Mouse (Mus musculus) heart, embryonic 11.5 days (tissue): ENCODE data around the gene Npw. TPM values are rescaled to one million over a fixed set of nuclear protein-coding genes. Genes with fewer than 3 reads are reported as not detected.

Experiments used
- ATAC-seq: fragments of 200-750 bp; cut with Nextera tagmentation; replicated peaks from 2 replicates; pipeline ENCODE4 v1.8.0; 2017; ENCODE audit warnings: moderate library complexity; ENCODE audit not compliant: insufficient number of reproducible peaks, low FRiP score, low TSS enrichment
- H3K27ac ChIP-seq: fragments of 300-500 bp; sonication (generic); 2 replicates; pipeline ENCODE4 v1.5.1; 2014; ENCODE audit warnings: mild to moderate bottlenecking, low read depth, low read length
- H3K27me3 ChIP-seq: fragments of 300-500 bp; sonication (generic); 2 replicates; pipeline ENCODE4 v1.6.1; 2014; ENCODE audit warnings: mild to moderate bottlenecking, low read length, mixed read lengths; ENCODE audit not compliant: control insufficient read depth, insufficient read depth
- H3K36me3 ChIP-seq: fragments of 300-500 bp; sonication (generic); 2 replicates; pipeline ENCODE4 v1.6.1; 2014; ENCODE audit warnings: mild to moderate bottlenecking, low read length, moderate library complexity, mixed read lengths; ENCODE audit not compliant: control insufficient read depth, insufficient read depth
- H3K4me1 ChIP-seq: fragments of 300-500 bp; sonication (generic); 2 replicates; pipeline ENCODE4 v1.6.1; 2014; ENCODE audit warnings: low read length; ENCODE audit not compliant: control insufficient read depth, insufficient read depth
- H3K4me2 ChIP-seq: fragments of 300-500 bp; sonication (generic); 2 replicates; pipeline ENCODE4 v1.6.1; 2014; ENCODE audit warnings: mild to moderate bottlenecking, moderate library complexity
- H3K4me3 ChIP-seq: fragments of 300-500 bp; sonication (generic); 2 replicates; pipeline ENCODE4 v1.5.1; 2014; ENCODE audit warnings: low read depth, low read length
- H3K9ac ChIP-seq: fragments of 300-500 bp; sonication (generic); 2 replicates; pipeline ENCODE4 v1.6.1; 2014; ENCODE audit warnings: mild to moderate bottlenecking, low read depth, low read length, moderate library complexity
- H3K9me3 ChIP-seq: fragments of 300-500 bp; sonication (generic); replicated peaks from 2 replicates; pipeline ENCODE4 v1.6.1; 2016; ENCODE audit warnings: low read length; ENCODE audit not compliant: control insufficient read depth
- WGBS: fragments of 180-500 bp; shearing (Covaris S2); extraction: QIAGEN DNeasy Blood & Tissue Kit; methylation state at CpG from one replicate; pipeline ENCODE4 v1.1.7; 2014; ENCODE audit not compliant: insufficient replicate concordance; 5-methylcytosine and 5-hydroxymethylcytosine counted together
- polyA plus RNA-seq: library from polyadenylated mRNA; unstranded; fragments of >200 nt; fragmentation: Nextera tagmentation; extraction: Ambion mirVana; gene quantifications from 2 replicates; pipeline ENCODE4 v1.2.1, GENCODE M21; 2014

Npw gene
- polyA plus RNA-seq, 1 experiment from 2014 or later: not detected

DNA sequence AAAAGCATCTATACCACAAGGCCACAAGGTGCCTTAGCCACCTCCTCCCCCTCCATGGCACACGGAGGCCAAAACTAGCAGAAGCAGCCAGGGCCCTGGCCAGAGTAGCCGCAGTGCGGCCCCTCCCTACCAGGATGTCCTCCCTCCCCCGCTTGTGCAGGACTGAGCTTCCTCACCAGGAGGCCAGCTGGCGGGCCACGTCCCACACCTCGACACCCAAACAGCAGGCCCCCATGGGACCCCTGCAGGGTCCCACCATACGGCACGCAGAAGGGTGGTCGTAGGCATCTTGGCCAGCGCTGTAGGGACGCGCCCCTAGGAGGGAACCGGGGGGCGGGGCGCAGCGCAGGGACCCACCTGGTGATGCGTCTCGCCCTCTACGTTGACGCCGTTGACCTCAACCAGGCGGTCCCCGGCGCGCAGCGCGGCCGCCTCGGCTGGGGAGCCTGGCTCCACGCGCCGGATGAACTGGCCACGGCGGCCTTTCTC is 8.6 kb downstream of the Npw start:
- Histone ChIP-seq H3K4me3 (peak overlapping the region; percentile 76), H3K4me2 (peak overlapping the region; percentile 98), H3K36me3 (no peaks in the 10 kb centered on the region), H3K9ac (peak overlapping the region; percentile 80), H3K27ac (peak overlapping the region; percentile 29; the same call in 1 of the 2 replicates), H3K9me3 (no peaks in the 10 kb centered on the region), H3K27me3 (peaks cover 32% of the 10 kb centered on the region), H3K4me1 (peaks cover 33% of the 10 kb centered on the region)
- WGBS: under 1% methylated on average over 35 of the region's 35 CpGs
- peak; percentile 27 for ATAC-seq

DNA sequence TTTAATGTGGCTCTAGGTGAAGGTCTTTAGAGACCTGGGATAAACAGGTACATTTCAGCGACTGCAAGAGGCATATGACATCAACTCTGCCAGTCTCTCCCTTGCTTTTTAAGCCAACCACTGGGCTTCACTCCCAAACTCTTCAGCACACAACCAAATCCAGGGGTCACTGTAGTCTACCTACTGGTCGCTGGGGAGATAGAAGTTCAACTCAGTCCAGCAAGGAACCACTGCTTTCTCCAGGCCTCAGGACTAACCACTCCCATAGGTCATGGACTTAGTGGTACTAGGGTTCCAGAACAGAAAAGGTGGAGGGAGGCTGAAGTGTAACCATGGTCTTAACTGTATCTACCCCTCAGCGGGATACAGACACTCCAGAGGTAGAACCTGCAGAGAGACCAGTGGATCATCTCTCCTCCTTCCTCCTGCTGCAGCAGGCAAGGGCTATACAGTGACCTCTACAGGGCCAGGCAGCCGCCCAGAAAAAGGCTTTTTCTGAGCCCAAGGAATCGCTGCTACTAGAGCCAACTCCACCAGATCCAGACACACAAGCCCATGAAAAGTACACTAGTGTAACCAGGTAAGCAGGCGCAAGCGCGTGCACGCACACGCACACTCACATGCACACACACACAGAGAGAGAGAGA is 9.4 kb downstream of the Npw start:
- peak overlapping the region; percentile 76 for H3K4me3 ChIP-seq
- no peaks in the 10 kb centered on the region for H3K36me3 ChIP-seq
- peaks cover 32% of the 10 kb centered on the region for H3K27me3 ChIP-seq
- no peak overlapping the region for H3K27ac ChIP-seq
- no peak for ATAC-seq
- 66% methylated on average over 10 of the region's 10 CpGs for WGBS
- H3K9ac ChIP-seq: peak overlapping the region; percentile 80; the same call in 1 of the 2 replicates
- peaks cover 40% of the 10 kb centered on the region for H3K4me1 ChIP-seq
- H3K4me2 ChIP-seq: peak overlapping the region; percentile 98
- H3K9me3 ChIP-seq: no peaks in the 10 kb centered on the region

DNA sequence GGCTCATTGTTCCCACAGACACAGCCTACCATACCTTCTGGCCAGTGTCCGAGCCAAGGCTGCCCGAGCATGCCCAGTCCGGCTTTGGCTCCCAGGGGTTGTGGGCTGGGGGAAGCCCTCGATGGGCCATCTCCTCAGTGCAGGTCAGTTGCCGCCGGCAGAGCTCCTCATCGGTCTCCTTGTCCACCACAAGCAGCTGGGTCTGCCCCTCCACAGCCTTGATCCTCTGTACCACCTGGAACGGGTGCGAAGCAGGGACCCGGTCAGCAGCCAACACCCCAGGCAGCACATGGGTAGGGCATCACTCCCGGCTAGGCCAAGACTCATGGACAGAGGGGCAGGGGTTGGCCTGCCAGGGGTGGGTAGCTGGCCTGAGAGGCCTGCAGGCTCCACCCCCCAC is 10.8 kb downstream of the Npw start:
- Histone ChIP-seq H3K4me3 (peak overlapping the region; percentile 1; the same call in 1 of the 2 replicates), H3K9ac (no peak overlapping the region), H3K4me2 (peak overlapping the region; percentile 41), H3K4me1 (peaks cover 47% of the 10 kb centered on the region), H3K9me3 (no peaks in the 10 kb centered on the region), H3K36me3 (no peaks in the 10 kb centered on the region), H3K27ac (peak overlapping the region; percentile 17; the same call in 1 of the 2 replicates), H3K27me3 (peaks cover 37% of the 10 kb centered on the region)
- 62% methylated on average over 11 of the region's 11 CpGs for WGBS
- no peak for ATAC-seq

DNA sequence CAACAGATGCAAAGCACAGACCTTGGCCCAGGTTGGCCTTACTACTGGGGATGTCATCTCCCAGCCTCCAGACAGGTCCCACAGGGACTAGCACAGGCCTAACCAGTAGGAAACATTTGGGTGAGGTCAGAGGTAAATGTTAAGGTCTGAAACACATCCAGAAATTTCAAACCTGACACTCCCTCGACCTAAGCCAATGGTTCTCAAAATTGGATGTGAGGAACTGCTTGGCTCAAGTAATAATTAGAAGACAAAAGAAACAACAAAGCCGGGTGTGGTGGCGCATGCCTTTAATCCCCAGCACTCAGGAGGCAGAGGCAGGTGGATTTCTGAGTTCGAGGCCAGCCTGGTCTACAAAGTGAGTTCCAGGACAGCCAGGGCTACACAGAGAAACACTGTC is 11.9 kb downstream of the Npw start:
- 79% methylated on average over 4 of the region's 4 CpGs for WGBS
- no peak overlapping the region for H3K4me2 ChIP-seq
- H3K9me3 ChIP-seq: no peaks in the 10 kb centered on the region
- H3K36me3 ChIP-seq: no peaks in the 10 kb centered on the region
- H3K9ac ChIP-seq: no peak overlapping the region
- peaks cover 41% of the 10 kb centered on the region for H3K27me3 ChIP-seq
- H3K27ac ChIP-seq: peak overlapping the region; percentile 88
- ATAC-seq: no peak
- H3K4me1 ChIP-seq: peaks cover 47% of the 10 kb centered on the region
- H3K4me3 ChIP-seq: no peak overlapping the region

DNA sequence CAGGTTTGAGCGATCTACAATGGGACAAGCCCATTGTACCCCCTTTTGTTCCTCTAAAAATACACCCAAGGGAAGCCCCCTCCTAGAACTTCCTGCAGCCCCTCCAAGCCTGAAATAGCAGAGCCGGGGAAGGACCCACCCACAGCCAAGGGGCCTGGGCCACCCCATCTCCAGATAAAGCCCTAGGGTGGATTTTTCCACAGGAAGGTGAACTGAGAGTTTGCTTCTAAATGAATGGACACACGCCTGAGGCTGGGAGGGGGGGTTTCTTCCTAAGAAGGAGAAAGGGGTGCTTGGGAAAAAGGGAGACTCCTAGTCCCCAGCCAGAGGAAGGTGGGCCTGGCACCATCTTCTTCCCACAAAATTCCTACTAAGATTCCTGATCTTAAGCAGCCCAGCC is 12.3 kb downstream of the Npw start:
- Histone ChIP-seq H3K4me2 (peak overlapping the region; percentile 20; the same call in 1 of the 2 replicates), H3K9ac (no peak overlapping the region), H3K4me3 (no peak overlapping the region), H3K9me3 (no peaks in the 10 kb centered on the region), H3K4me1 (peaks cover 47% of the 10 kb centered on the region), H3K27ac (peak overlapping the region; percentile 88), H3K27me3 (peaks cover 41% of the 10 kb centered on the region), H3K36me3 (no peaks in the 10 kb centered on the region)
- WGBS: 54% methylated on average over 3 of the region's 3 CpGs
- ATAC-seq: no peak

DNA sequence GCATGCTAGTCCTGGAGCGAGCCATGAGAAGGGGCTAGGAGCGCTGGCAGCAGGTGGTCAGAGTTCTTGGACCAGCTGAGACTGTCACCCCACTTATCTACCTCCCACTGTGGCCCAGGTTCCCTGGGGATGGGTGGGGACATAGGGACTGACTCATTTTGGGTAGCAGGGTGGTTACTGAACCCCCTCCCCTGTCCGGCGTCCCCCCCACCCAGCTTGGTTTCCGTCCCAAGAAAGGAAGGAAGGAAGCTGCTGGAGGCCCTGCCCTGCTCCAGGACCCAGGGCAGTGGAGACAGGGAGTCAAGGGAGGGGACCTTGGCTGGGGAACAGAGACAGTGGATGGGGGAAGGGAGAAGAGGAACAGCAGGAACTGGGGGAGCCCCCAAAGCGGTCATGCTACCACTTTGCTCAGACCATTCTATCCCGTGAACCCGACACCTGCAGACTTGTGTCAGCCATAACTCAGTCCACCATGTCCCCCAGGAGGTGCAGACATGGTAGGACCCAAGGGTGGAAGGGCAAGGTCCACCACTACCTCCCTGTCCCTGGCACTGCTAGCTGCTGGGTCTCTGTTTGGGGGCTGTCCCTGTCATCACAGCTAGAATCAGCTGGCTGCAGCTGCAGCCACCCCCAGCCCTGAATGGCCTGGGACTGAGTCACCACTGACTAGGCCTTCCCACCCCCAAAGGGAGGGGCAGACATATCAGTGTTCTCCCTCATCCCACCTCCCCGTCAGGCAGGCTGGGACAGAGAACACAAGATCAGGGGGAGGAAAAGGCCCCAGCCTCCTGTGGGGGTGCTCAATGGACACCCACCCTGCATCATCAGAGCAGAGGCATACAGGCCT is 13.2 kb downstream of the Npw start:
- Histone ChIP-seq H3K9ac (peak overlapping the region; percentile 62), H3K4me3 (no peak overlapping the region), H3K9me3 (no peaks in the 10 kb centered on the region), H3K4me1 (peaks cover 44% of the 10 kb centered on the region), H3K27ac (peak overlapping the region; percentile 88), H3K27me3 (peaks cover 42% of the 10 kb centered on the region), H3K4me2 (peak overlapping the region; percentile 20), H3K36me3 (peaks cover 2% of the 10 kb centered on the region; the same call in 1 of the 2 replicates)
- WGBS: 64% methylated on average over 9 of the region's 9 CpGs
- ATAC-seq: peak; percentile 13; the same call in 1 of the 2 replicates

DNA sequence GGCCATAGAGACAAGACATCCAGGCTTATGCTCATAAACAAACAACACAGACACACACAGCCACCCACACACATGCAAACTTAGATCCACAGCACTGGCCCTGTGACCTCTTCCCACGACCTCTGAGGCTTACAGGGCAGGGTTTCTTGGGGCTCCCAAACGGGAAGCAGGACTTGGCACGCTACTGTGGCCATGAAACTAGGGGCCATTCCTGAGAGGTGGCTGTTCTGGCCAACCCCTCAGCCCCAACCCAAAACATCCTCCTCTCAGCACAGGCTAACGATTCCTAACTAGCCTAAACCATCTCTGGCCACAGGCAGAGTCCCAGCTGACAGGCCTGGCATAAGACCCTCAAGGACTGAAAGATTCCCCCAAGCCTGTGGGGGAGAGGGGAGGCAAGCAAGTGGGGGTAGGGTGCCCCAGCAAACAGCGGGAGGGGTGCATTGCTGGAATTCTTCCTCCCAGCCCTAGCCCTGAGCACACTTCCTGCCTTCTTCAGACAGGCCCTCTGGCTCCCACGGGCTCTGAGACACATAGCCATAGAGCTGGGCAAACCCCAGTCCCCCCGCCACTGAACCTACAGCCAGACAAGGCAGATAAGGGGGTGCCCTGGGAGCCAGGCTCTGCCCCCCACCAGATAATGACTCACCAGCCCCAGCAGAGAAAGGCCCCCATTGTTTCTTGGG is 14.1 kb downstream of the Npw start:
- Histone ChIP-seq H3K36me3 (peaks cover 2% of the 10 kb centered on the region; the same call in 1 of the 2 replicates), H3K4me3 (no peak overlapping the region), H3K4me2 (peak overlapping the region; percentile 20), H3K9me3 (no peaks in the 10 kb centered on the region), H3K9ac (peak overlapping the region; percentile 61), H3K4me1 (peaks cover 43% of the 10 kb centered on the region), H3K27ac (peak overlapping the region; percentile 88), H3K27me3 (peaks cover 48% of the 10 kb centered on the region)
- 32% methylated on average over 7 of the region's 7 CpGs for WGBS
- peak; percentile 43 for ATAC-seq

DNA sequence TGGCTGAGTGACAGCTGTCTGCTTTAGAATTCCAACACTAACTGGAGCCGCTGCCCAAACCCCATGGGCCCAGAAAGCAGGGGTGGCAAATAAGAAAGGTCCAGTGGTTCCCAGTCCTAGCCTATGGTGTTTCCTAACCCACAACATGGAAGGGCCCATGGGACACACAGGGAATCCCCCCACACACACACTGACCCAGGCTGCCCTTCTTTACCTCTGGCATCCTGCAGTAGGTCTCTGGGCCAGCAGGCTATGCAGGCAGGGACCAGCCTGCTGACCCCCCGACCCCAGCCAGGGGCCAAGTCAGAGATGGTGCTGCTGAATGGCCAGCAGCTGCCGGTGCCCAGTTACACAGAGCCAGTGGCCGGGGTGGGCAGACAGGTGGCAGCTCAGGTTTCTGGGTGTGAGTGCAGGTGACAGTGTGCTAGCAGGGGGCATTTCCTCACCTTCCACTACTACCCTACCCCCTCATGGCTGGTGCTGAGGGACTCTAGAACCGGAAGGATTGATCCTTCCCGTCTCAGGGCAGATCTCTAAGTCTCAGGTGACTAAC is 15.4 kb downstream of the Npw start:
- peaks cover 2% of the 10 kb centered on the region; the same call in 1 of the 2 replicates for H3K36me3 ChIP-seq
- peaks cover 48% of the 10 kb centered on the region for H3K27me3 ChIP-seq
- ATAC-seq: no peak
- no peak overlapping the region for H3K4me3 ChIP-seq
- H3K4me2 ChIP-seq: no peak overlapping the region
- no peak overlapping the region for H3K27ac ChIP-seq
- H3K9me3 ChIP-seq: no peaks in the 10 kb centered on the region
- H3K9ac ChIP-seq: no peak overlapping the region
- WGBS: 65% methylated on average over 6 of the region's 6 CpGs
- peaks cover 40% of the 10 kb centered on the region for H3K4me1 ChIP-seq
